15 mouse cellular contexts compared by ENCODE assay signal in the genomic region with DNA sequence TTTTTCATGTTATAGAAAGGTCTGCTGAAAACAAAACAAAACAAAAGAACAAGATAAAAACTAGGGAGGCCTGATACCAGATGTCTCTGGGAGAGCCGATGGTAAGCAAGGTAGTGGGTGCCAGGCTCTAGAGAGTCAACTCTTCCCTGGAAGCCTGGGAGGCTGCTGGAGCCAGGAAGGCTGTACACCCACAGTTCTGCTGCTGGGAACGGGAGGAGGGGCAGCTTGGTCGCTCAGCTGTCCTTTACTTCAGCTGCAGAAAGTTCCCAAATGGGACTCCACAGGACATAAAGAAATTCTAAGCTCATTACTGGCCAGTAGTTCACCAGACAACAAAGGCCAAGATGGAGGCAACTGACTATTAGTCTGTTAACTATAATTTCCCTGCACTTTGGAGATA. TPM values are rescaled to one million over a fixed set of nuclear protein-coding genes. Genes with fewer than 3 reads are reported as not detected.
DNase-seq lines count a peak whose midpoint lies in the region; ATAC-seq and TF ChIP-seq lines count a peak whose summit lies in the region.
"Had no signal": no experiment of that assay in that cellular context is flagged by ENCODE, and none has a peak within 500 bp of the region (broad histone marks: within the 10 kb centered on the region; RNA-seq: fewer than 3 reads in every experiment).

No protein-coding gene starts in this region.

- H3K4me2 ChIP-seq in midbrain, embryonic 15.5 days: no peak overlapping the region
- H3K4me2 ChIP-seq in midbrain, embryonic 11.5 days: no peak overlapping the region
- H3K4me2 ChIP-seq in kidney, embryonic 15.5 days: no peak overlapping the region
- H3K4me2 ChIP-seq: embryonic facial prominence, embryonic 12.5 days had no signal

- no peaks in the 10 kb centered on the region for H3K27me3 ChIP-seq in midbrain, embryonic 15.5 days (replicated peaks)
- H3K27me3 ChIP-seq in midbrain, embryonic 11.5 days (ENCODE audit: control insufficient read depth, insufficient read depth, low read length): no peaks in the 10 kb centered on the region
- no peaks in the 10 kb centered on the region for H3K27me3 ChIP-seq in kidney, embryonic 15.5 days
- H3K27me3 ChIP-seq: embryonic facial prominence, embryonic 12.5 days had no signal

- H3K36me3 ChIP-seq in midbrain, embryonic 15.5 days (replicated peaks): no peaks in the 10 kb centered on the region
- no peaks in the 10 kb centered on the region for H3K36me3 ChIP-seq in midbrain, embryonic 11.5 days (ENCODE audit: control insufficient read depth, insufficient read depth, low read length)
- no peaks in the 10 kb centered on the region for H3K36me3 ChIP-seq in kidney, embryonic 15.5 days
- H3K36me3 ChIP-seq: embryonic facial prominence, embryonic 12.5 days had no signal

- H3K9me3 ChIP-seq in midbrain, embryonic 15.5 days: no peaks in the 10 kb centered on the region
- no peaks in the 10 kb centered on the region for H3K9me3 ChIP-seq in midbrain, embryonic 11.5 days (ENCODE audit: control insufficient read depth, low read length)
- no peaks in the 10 kb centered on the region for H3K9me3 ChIP-seq in kidney, embryonic 15.5 days (replicated peaks)
- H3K9me3 ChIP-seq: embryonic facial prominence, embryonic 12.5 days had no signal

- TF ChIP-seq CTCF in layer of hippocampus, adult 2 months (conservative IDR thresholded peaks at IDR 0.05): no peak

- WGBS in midbrain, embryonic 15.5 days: 29% methylated on average over 3 of the region's 3 CpGs
- 49% methylated on average over 3 of the region's 3 CpGs for WGBS in midbrain, embryonic 11.5 days
- 41% methylated on average over 3 of the region's 3 CpGs for WGBS in kidney, embryonic 15.5 days

- ATAC-seq in midbrain, embryonic 15.5 days (replicated peaks): no peak
- no peak for ATAC-seq in midbrain, embryonic 11.5 days (ENCODE audit: low FRiP score)
- no peak for ATAC-seq in CD4-positive, CD25-positive, alpha-beta regulatory T cell, adult 4 months
- ATAC-seq in kidney, embryonic 15.5 days (replicated peaks; ENCODE audit: low FRiP score): no peak

- peaks cover 13% of the 10 kb centered on the region for H3K4me1 ChIP-seq in midbrain, embryonic 15.5 days
- peaks cover 9% of the 10 kb centered on the region for H3K4me1 ChIP-seq in midbrain, embryonic 11.5 days (ENCODE audit: control insufficient read depth, insufficient read depth, low read length)
- no peaks in the 10 kb centered on the region for H3K4me1 ChIP-seq in kidney, embryonic 15.5 days

- DNase-seq in frontal cortex, adult 2 months (ENCODE audit: extremely low spot score in 1 of 2, low spot score in 1 of 2): peak; percentile 39 to 66
- no peak for DNase-seq in frontal cortex, postnatal 25 days (ENCODE audit: low spot score in 2 of 2)
- DNase-seq in midbrain, embryonic 11.5 days (ENCODE audit: low spot score, missing footprints): no peak
- peak; percentile 56 to 73 for DNase-seq in layer of hippocampus, adult 2 months (ENCODE audit: low spot score in 2 of 2)
- DNase-seq in right cerebral cortex, postnatal 14 days: peak; percentile 48
- DNase-seq: adrenal gland, adult 8-10 months; cerebellum, postnatal 25 days; heart, postnatal 10 days; lung, adult 18-20 months; lung, postnatal 4 days had no signal

- H3K4me3 ChIP-seq in midbrain, embryonic 15.5 days: no peak overlapping the region
- H3K4me3 ChIP-seq in midbrain, embryonic 11.5 days (ENCODE audit: low read depth, low read length): no peak overlapping the region
- H3K4me3 ChIP-seq in layer of hippocampus, adult 2 months: no peak overlapping the region
- no peak overlapping the region for H3K4me3 ChIP-seq in kidney, embryonic 15.5 days (replicated peaks)
- H3K4me3 ChIP-seq: embryonic facial prominence, embryonic 12.5 days had no signal

- H3K9ac ChIP-seq in midbrain, embryonic 15.5 days: no peak overlapping the region
- no peak overlapping the region for H3K9ac ChIP-seq in midbrain, embryonic 11.5 days (ENCODE audit: low read length)
- H3K9ac ChIP-seq in kidney, embryonic 15.5 days: no peak overlapping the region
- H3K9ac ChIP-seq: embryonic facial prominence, embryonic 12.5 days had no signal

- H3K27ac ChIP-seq in midbrain, embryonic 15.5 days: 0 out of 2 replicates have a peak overlapping the region, but pooled peaks have one; percentile 14
- H3K27ac ChIP-seq in midbrain, embryonic 11.5 days (ENCODE audit: low read depth, low read length): no peak overlapping the region
- peak overlapping the region; percentile 86 for H3K27ac ChIP-seq in layer of hippocampus, adult 2 months
- H3K27ac ChIP-seq in kidney, embryonic 15.5 days: no peak overlapping the region
- H3K27ac ChIP-seq: embryonic facial prominence, embryonic 12.5 days; stomach, postnatal 0 days had no signal

RNA-seq across cellular contexts. Expression of a gene that starts 50.2 kb away (rescaled TPM):
- 104 and 108 TPM in 2 replicates for polyA plus RNA-seq in frontal cortex, adult 2 months (2012; rRNA removed)
- 95.5 and 98.0 TPM in 2 replicates for polyA plus RNA-seq in midbrain, embryonic 15.5 days (2015; fragmentation: Nextera tagmentation; extraction: Ambion mirVana)
- polyA plus RNA-seq in midbrain, embryonic 11.5 days (2014; fragmentation: Nextera tagmentation; extraction: Ambion mirVana): 23.0 and 23.1 TPM in 2 replicates
- 100 to 1,000 TPM; 103 to 113 TPM for total RNA-seq in layer of hippocampus, adult 2 months (2021)
- 1 to 10 TPM; 2.4 to 3.5 TPM for polyA plus RNA-seq in CD4-positive, CD25-positive, alpha-beta regulatory T cell, adult 4 months (2017; shearing (Covaris generic))
- 3.4 and 3.8 TPM in 2 replicates for polyA plus RNA-seq in kidney, embryonic 15.5 days (2015; fragmentation: Nextera tagmentation; extraction: Ambion mirVana)

Comparison
In these comparisons a context has a peak if more than half of its experiments do, and no peak if none do; other contexts are left out.
1. DNase-seq: peak in frontal cortex, adult 2 months (2 of 2), layer of hippocampus, adult 2 months (2 of 2) and right cerebral cortex, postnatal 14 days (single experiment); none in frontal cortex, postnatal 25 days (0 of 2) and midbrain, embryonic 11.5 days (single experiment).
2. H3K27ac ChIP-seq: peak in midbrain, embryonic 15.5 days (single experiment) and layer of hippocampus, adult 2 months (single experiment); none in midbrain, embryonic 11.5 days (single experiment) and kidney, embryonic 15.5 days (single experiment).